Mouse (Mus musculus): Measurements from ENCODE around the gene Cttnbp2nl.
A peak's percentile ranks its signal among the peaks of the same experiment; 100 is the strongest.

Gene Cttnbp2nl

GRCm38 (mm10) chr3:104963331-104964276, 89.3 kb downstream of the Cttnbp2nl start:
- no peak for DNase-seq

GRCm38 (mm10) chr3:104962866-104963265, 90.1 kb downstream of the Cttnbp2nl start:
- no peak for DNase-seq

GRCm38 (mm10) chr3:104962141-104962611, 90.8 kb downstream of the Cttnbp2nl start:
- peak in 1 of 2 experiments; percentile 55 for DNase-seq

- peak; percentile 16 to 49 for DNase-seq
Observed at GRCm38 (mm10) chr3:104961066-104962059, 91.6 kb downstream of the Cttnbp2nl start, which contains the start of gene Wnt2b. Gene Wnt2b, minus strand, starts transcription at chr3:104961921.

- no peak for DNase-seq
Observed at GRCm38 (mm10) chr3:104960026-104961000, 92.6 kb downstream of the Cttnbp2nl start.

GRCm38 (mm10) chr3:104956131-104956581, 96.8 kb downstream of the Cttnbp2nl start:
- DNase-seq: peak; percentile 24 to 35

GRCm38 (mm10) chr3:104954551-104954950, 98.4 kb downstream of the Cttnbp2nl start:
- DNase-seq: no peak

GRCm38 (mm10) chr3:104954137-104954536, 98.8 kb downstream of the Cttnbp2nl start:
- DNase-seq: no peak

GRCm38 (mm10) chr3:104952891-104953670, 99.9 kb downstream of the Cttnbp2nl start:
- no peak for DNase-seq
